Mouse (Mus musculus) G1E (cell line): ENCODE data around the gene Syn3.

Experiments
- CTCF ChIP-seq: IDR thresholded peaks from 2 replicates; pipeline ENCODE4 v1.5.1; 2012; ENCODE audit warnings: low read depth, low read length, inconsistent platforms, mixed read lengths
- GATA1 ChIP-seq: IDR thresholded peaks from 2 replicates; pipeline ENCODE4 v1.6.1; 2012; ENCODE audit warnings: borderline replicate concordance, low read length, inconsistent platforms, mixed read lengths
- GATA2 ChIP-seq: IDR thresholded peaks from 2 replicates; pipeline ENCODE4 v1.6.1; 2012; ENCODE audit warnings: low read depth, low read length, inconsistent platforms, borderline replicate concordance
- TAL1 ChIP-seq: conservative IDR thresholded peaks from 2 replicates; pipeline ENCODE4 v1.6.1; 2012; ENCODE audit warnings: low read depth, low read length, inconsistent platforms, mixed read lengths

- no peak for TF ChIP-seq TAL1
- TF ChIP-seq GATA2 = no peak
- no peak for TF ChIP-seq CTCF
- no peak for TF ChIP-seq GATA1
These were observed 139.0 kb downstream of the Syn3 start for GRCm38 (mm10) chr10:86359699-86360098.
